Mouse (Mus musculus) frontal cortex, postnatal 14 days (tissue): ENCODE measurements around the gene Bglap.
"Not testable (repeated sequence)": the region's sequence is repeated elsewhere in the genome, so short reads cannot be mapped to it uniquely, and the experiment has no call there.

Source experiments
- DNase-seq, 2 experiments: peaks; one replicate each; pipeline ENCODE4 v3.0.0; 2022; ENCODE audit warnings: low spot score in 2 of 2

The Bglap gene

GRCm38 (mm10) chr3:88393776-88394375 lies 9.6 kb upstream of the Bglap start:
- DNase-seq: no peak

GRCm38 (mm10) chr3:88382383-88382782 lies 1.9 kb downstream of the Bglap start:
- not testable (repeated sequence) for DNase-seq

GRCm38 (mm10) chr3:88381389-88382315 lies 2.6 kb downstream of the Bglap start:
- not testable (repeated sequence) for DNase-seq

- DNase-seq: not testable (repeated sequence)
Observed at GRCm38 (mm10) chr3:88378599-88378998, 5.7 kb downstream of the Bglap start, which contains the start of gene Bglap2. Gene Bglap2, minus strand, starts transcription at chr3:88378699.

GRCm38 (mm10) chr3:88376644-88377043 lies 7.6 kb downstream of the Bglap start:
- not testable (repeated sequence) for DNase-seq

- not testable (repeated sequence) for DNase-seq
Observed at GRCm38 (mm10) chr3:88375750-88376626, 8.3 kb downstream of the Bglap start.

GRCm38 (mm10) chr3:88372643-88373042 lies 11.6 kb downstream of the Bglap start, which contains the start of gene Bglap3:
Gene Bglap3, minus strand, starts transcription at chr3:88372743.
- not testable (repeated sequence) for DNase-seq

GRCm38 (mm10) chr3:88368511-88368910 lies 15.8 kb downstream of the Bglap start:
- DNase-seq: not testable (repeated sequence)

GRCm38 (mm10) chr3:88367517-88367916 lies 16.7 kb downstream of the Bglap start:
- DNase-seq: not testable (repeated sequence)

- peak in 1 of 2 experiments; percentile 59 for DNase-seq
Observed at GRCm38 (mm10) chr3:88366830-88367428, 17.3 kb downstream of the Bglap start.

- DNase-seq: no peak
Observed at GRCm38 (mm10) chr3:88365705-88366361, 18.4 kb downstream of the Bglap start.

- DNase-seq: no peak
Observed at GRCm38 (mm10) chr3:88364337-88364736, 19.9 kb downstream of the Bglap start, which contains the start of gene Paqr6. Gene Paqr6, plus strand, starts transcription at chr3:88364584.

- DNase-seq: no peak
Observed at GRCm38 (mm10) chr3:88363700-88364099, 20.6 kb downstream of the Bglap start.

- DNase-seq: no peak
Observed at GRCm38 (mm10) chr3:88361612-88362313, 22.5 kb downstream of the Bglap start.

- no peak for DNase-seq
Observed at GRCm38 (mm10) chr3:88361096-88361495, 23.2 kb downstream of the Bglap start.

GRCm38 (mm10) chr3:88359989-88360388 lies 24.3 kb downstream of the Bglap start:
- no peak for DNase-seq

- no peak for DNase-seq
Observed at GRCm38 (mm10) chr3:88359584-88359983, 24.7 kb downstream of the Bglap start.

GRCm38 (mm10) chr3:88354396-88355165 lies 29.7 kb downstream of the Bglap start:
- DNase-seq: no peak

GRCm38 (mm10) chr3:88352907-88353306 lies 31.4 kb downstream of the Bglap start:
- no peak for DNase-seq
